Mouse (Mus musculus) intestine, embryonic 14.5 days (tissue): Measurements from ENCODE around the gene Abl1. TPM values are rescaled to one million over a fixed set of nuclear protein-coding genes. Genes with fewer than 3 reads are reported as not detected.

Experiments
- ATAC-seq: fragments of 200-750 bp; cut with Nextera tagmentation; replicated peaks from 2 replicates; pipeline ENCODE4 v1.8.0; 2017; ENCODE audit warnings: low read depth, moderate number of reproducible peaks, moderate TSS enrichment, moderate library complexity; ENCODE audit not compliant: low FRiP score, low TSS enrichment
- DNase-seq: peaks from one replicate; pipeline ENCODE4 v3.0.0-alpha.2; 2018; ENCODE audit warnings: low spot score
- H3K27ac ChIP-seq: fragments of 300-500 bp; sonication (generic); 2 replicates; pipeline ENCODE4 v1.5.1; 2014; ENCODE audit warnings: low read depth, mild to moderate bottlenecking, control low read depth
- H3K27me3 ChIP-seq: fragments of 300-500 bp; sonication (generic); replicated peaks from 2 replicates; pipeline ENCODE4 v1.6.1; 2014; ENCODE audit warnings: low read length, control low read depth; ENCODE audit not compliant: control insufficient read depth, insufficient read depth
- H3K36me3 ChIP-seq: fragments of 300-500 bp; sonication (generic); 2 replicates; pipeline ENCODE4 v1.6.1; 2014; ENCODE audit warnings: low read length, control low read depth; ENCODE audit not compliant: control insufficient read depth, insufficient read depth
- H3K4me1 ChIP-seq: fragments of 300-500 bp; sonication (generic); replicated peaks from 2 replicates; pipeline ENCODE4 v1.6.1; 2014; ENCODE audit warnings: low read length, control low read depth, mixed read lengths; ENCODE audit not compliant: control insufficient read depth, insufficient read depth
- H3K4me2 ChIP-seq: fragments of 300-500 bp; sonication (generic); 2 replicates; pipeline ENCODE4 v1.6.1; 2014; ENCODE audit warnings: low read length
- H3K4me3 ChIP-seq: fragments of 300-500 bp; sonication (generic); 2 replicates; pipeline ENCODE4 v1.5.1; 2014; ENCODE audit warnings: low read depth, low read length, control low read depth, mixed read lengths
- H3K9ac ChIP-seq: fragments of 300-500 bp; sonication (generic); 2 replicates; pipeline ENCODE4 v1.6.1; 2014; ENCODE audit warnings: mild to moderate bottlenecking, low read length
- H3K9me3 ChIP-seq: fragments of 300-500 bp; sonication (generic); 2 replicates; pipeline ENCODE4 v1.6.1; 2016; ENCODE audit warnings: low read length, control low read depth; ENCODE audit not compliant: control insufficient read depth
- whole genome bisulfite sequencing: fragments of 180-500 bp; shearing (Covaris S2); extraction: QIAGEN DNeasy Blood & Tissue Kit; methylation state at CpG from one replicate; pipeline ENCODE4 v1.1.7; 2014; 5-methylcytosine and 5-hydroxymethylcytosine counted together
- polyA plus RNA-seq: library from polyadenylated mRNA; unstranded; fragments of >200 nt; fragmentation: Nextera tagmentation; extraction: Ambion mirVana; gene quantifications from 2 replicates; pipeline ENCODE4 v1.2.1, GENCODE M21; 2014

The Abl1 gene
- polyA plus RNA-seq, 1 experiment from 2014 or later = 48.1 TPM

GRCm38 (mm10) chr2:31705914-31706313 is 17.7 kb downstream of the Abl1 start:
- Histone ChIP-seq H3K4me3 (no peak overlapping the region), H3K27me3 (no peaks in the 10 kb centered on the region), H3K27ac (no peak overlapping the region), H3K4me2 (no peak overlapping the region), H3K4me1 (no peaks in the 10 kb centered on the region), H3K36me3 (peaks cover 4% of the 10 kb centered on the region; the same call in 1 of the 2 replicates), H3K9me3 (no peaks in the 10 kb centered on the region), H3K9ac (no peak overlapping the region)
- no peak for ATAC-seq
- DNase-seq = no peak

GRCm38 (mm10) chr2:31706531-31706930 is 18.4 kb downstream of the Abl1 start:
- 0 out of 2 replicates have a peak, but pooled peaks have one; percentile 55 for ATAC-seq
- WGBS = 26% methylated on average over 2 of the region's 2 CpGs

DNA sequence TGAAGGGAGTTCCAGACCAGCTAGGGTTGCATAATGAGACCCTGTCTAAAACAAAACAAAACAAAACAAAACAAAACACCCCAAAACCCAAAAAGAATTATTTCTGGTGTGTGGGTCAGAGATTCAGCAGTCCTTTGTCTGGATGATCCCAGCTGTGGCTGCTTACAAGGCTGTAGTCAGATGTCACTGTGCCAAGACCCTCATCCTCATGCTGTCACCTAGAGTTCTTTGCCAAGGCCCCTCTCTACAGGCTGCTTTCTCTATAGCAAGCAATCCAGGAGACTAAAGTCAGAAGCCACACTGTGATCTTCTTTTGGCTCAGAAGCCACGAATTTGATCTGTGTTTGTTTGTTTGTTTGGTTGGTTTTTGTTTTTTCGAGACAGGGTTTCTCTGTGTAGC is 24.5 kb downstream of the Abl1 start:
- 83% methylated on average over 2 of the region's 2 CpGs for WGBS
- H3K27me3 ChIP-seq = no peaks in the 10 kb centered on the region

More at GRCm38 (mm10) chr2:31706531-31706930, 18.4 kb downstream of the Abl1 start:
- no peaks in the 10 kb centered on the region for H3K27me3 ChIP-seq
- H3K4me2 ChIP-seq = no peak overlapping the region
- no peak overlapping the region for H3K4me3 ChIP-seq
- H3K9ac ChIP-seq = no peak overlapping the region
- no peak overlapping the region for H3K27ac ChIP-seq
- H3K9me3 ChIP-seq = no peaks in the 10 kb centered on the region
- no peaks in the 10 kb centered on the region for H3K4me1 ChIP-seq
- DNase-seq = no peak
- peaks cover 4% of the 10 kb centered on the region; the same call in 1 of the 2 replicates for H3K36me3 ChIP-seq

DNA sequence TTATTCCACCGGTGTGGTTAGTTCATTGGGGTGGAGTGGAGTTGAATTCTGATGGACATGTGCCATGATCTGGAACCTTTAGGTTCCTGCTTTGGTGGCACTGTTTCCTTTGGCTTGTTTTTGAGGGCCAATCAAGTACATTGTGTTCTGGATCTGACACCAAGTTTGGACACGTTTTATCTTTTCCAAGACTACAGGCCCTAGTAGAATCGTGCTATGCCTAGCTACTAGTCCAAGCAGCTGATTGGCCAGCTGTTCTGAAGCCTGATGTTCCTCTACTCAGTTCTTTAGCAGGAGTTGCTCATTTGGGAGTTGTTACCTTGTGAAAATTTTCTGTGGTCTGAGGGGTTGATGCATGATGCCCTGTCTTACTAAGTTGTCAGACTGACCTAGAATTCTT is 25.6 kb downstream of the Abl1 start:
- Histone ChIP-seq H3K36me3 (0 out of 2 replicates have a peak, but pooled peaks cover 3% of the 10 kb centered on the region), H3K4me2 (no peak overlapping the region), H3K27me3 (no peaks in the 10 kb centered on the region), H3K9me3 (no peaks in the 10 kb centered on the region), H3K4me1 (no peaks in the 10 kb centered on the region), H3K27ac (no peak overlapping the region), H3K4me3 (no peak overlapping the region), H3K9ac (no peak overlapping the region)
- ATAC-seq (no peak), DNase-seq (no peak)
- WGBS = 81% methylated on average over 3 of the region's 3 CpGs

More for the DNA sequence above, 24.5 kb downstream of the Abl1 start:
- H3K9me3 ChIP-seq = no peaks in the 10 kb centered on the region
- ATAC-seq (no peak), DNase-seq (no peak)
- H3K36me3 ChIP-seq = 0 out of 2 replicates have a peak, but pooled peaks cover 3% of the 10 kb centered on the region
- H3K4me3 ChIP-seq = no peak overlapping the region
- H3K4me1 ChIP-seq = no peaks in the 10 kb centered on the region
- H3K27ac ChIP-seq = no peak overlapping the region
- no peak overlapping the region for H3K4me2 ChIP-seq
- H3K9ac ChIP-seq = no peak overlapping the region

DNA sequence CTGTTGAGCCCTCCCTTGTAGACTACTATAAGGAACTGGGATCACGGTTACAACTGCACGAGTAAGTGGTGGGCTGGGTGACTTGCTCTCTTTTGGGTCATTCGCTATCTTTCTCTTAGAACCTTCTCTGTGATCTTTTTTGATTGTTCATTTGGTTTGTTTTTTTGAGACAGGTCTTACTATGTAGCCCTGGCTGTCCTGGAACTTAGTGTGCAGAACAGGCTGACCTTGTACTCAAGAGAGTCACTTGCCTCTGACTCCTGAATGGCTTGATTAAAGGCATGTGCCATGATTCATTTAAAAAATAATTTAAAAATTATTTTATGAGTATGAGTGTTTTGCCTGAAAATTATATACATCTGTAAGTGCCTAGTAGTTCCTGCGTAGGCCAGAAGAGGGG is 26.6 kb downstream of the Abl1 start:
- Histone ChIP-seq H3K27me3 (no peaks in the 10 kb centered on the region), H3K4me1 (no peaks in the 10 kb centered on the region), H3K4me3 (no peak overlapping the region), H3K9ac (no peak overlapping the region), H3K36me3 (0 out of 2 replicates have a peak, but pooled peaks cover 3% of the 10 kb centered on the region), H3K9me3 (no peaks in the 10 kb centered on the region), H3K27ac (no peak overlapping the region), H3K4me2 (no peak overlapping the region)
- DNase-seq (no peak), ATAC-seq (no peak)
- WGBS = 93% methylated on average over 4 of the region's 4 CpGs

DNA sequence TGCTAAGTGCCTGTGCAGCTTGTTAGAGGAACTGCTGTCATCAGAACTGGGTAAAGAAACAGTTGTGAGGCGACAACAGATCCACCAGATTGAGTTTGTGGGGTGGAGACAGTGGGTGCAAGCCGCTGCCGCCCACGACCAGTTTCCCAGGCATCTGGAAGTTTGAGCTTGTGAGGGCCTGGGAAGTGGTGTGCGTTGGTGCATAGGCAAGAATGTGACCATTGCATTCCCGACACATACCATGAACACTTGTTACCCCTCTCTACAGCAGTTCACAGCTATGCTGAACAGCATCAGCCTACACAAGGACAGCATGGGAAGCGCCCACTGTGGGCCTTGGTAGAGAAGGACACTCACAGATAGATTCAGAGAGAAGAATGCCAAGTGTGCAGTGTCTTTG is 27.8 kb downstream of the Abl1 start:
- H3K27ac ChIP-seq = no peak overlapping the region
- ATAC-seq (no peak), DNase-seq (no peak)
- no peak overlapping the region for H3K4me3 ChIP-seq
- H3K27me3 ChIP-seq = no peaks in the 10 kb centered on the region
- WGBS = 79% methylated on average over 7 of the region's 7 CpGs
- H3K4me2 ChIP-seq = no peak overlapping the region
- 0 out of 2 replicates have a peak, but pooled peaks cover 4% of the 10 kb centered on the region for H3K4me1 ChIP-seq
- no peaks in the 10 kb centered on the region for H3K9me3 ChIP-seq
- no peak overlapping the region for H3K9ac ChIP-seq
- 0 out of 2 replicates have a peak, but pooled peaks cover 3% of the 10 kb centered on the region for H3K36me3 ChIP-seq

- ATAC-seq (no peak), DNase-seq (no peak)
- Histone ChIP-seq H3K36me3 (no peaks in the 10 kb centered on the region), H3K27ac (no peak overlapping the region), H3K9me3 (no peaks in the 10 kb centered on the region), H3K9ac (no peak overlapping the region), H3K4me3 (no peak overlapping the region), H3K27me3 (no peaks in the 10 kb centered on the region), H3K4me1 (0 out of 2 replicates have a peak, but pooled peaks cover 4% of the 10 kb centered on the region), H3K4me2 (no peak overlapping the region)
- WGBS = 74% methylated on average over 6 of the region's 6 CpGs
Observed at GRCm38 (mm10) chr2:31719202-31719880, 31.2 kb downstream of the Abl1 start.

DNA sequence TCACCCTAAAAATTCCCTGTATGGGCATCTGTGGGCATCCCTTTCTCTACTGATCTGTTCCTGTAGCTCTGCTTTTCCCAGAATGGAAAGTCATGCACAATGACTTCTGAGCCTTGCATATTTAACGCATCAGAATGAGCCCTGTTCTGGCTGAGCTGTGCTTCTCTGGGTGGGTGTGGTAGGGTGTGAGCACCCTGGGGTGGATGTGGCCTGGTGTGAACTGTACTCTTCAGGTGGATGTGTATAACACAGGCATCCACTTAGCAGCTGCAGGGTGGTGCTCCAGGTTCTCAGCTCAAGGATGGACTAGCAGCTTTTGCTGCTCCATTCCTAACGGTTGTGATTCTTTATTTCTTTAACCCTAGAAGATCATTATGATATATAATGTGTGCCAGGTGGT is 31.8 kb downstream of the Abl1 start:
- no peaks in the 10 kb centered on the region for H3K9me3 ChIP-seq
- no peak overlapping the region for H3K27ac ChIP-seq
- H3K4me1 ChIP-seq = 0 out of 2 replicates have a peak, but pooled peaks cover 4% of the 10 kb centered on the region
- no peaks in the 10 kb centered on the region for H3K27me3 ChIP-seq
- DNase-seq (no peak), ATAC-seq (no peak)
- WGBS = 85% methylated on average over 2 of the region's 2 CpGs
- H3K36me3 ChIP-seq = no peaks in the 10 kb centered on the region
- no peak overlapping the region for H3K4me2 ChIP-seq
- no peak overlapping the region for H3K4me3 ChIP-seq
- H3K9ac ChIP-seq = no peak overlapping the region

DNA sequence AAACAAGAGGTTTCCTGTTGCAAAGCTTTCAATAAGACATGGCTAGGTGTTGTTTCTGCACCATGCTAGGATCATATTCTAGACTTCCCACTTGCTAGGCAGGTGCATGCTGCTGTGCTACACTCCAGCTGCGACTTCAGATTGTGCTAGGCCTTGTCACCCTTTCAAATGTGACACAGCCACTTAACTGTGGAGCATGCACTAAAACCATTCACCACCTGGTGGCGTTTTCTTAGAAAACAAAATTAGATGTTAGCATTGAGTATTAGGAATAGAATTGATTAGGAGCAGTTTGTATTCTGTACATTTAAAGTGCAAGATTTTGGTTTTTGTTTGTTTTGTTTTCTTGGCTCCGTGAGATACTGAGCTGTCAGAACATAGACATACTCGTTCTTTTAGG is 32.6 kb downstream of the Abl1 start:
- 63% methylated on average over 4 of the region's 4 CpGs for WGBS
- Histone ChIP-seq H3K4me2 (no peak overlapping the region), H3K9ac (no peak overlapping the region), H3K36me3 (no peaks in the 10 kb centered on the region), H3K27me3 (no peaks in the 10 kb centered on the region), H3K9me3 (no peaks in the 10 kb centered on the region), H3K4me1 (0 out of 2 replicates have a peak, but pooled peaks cover 4% of the 10 kb centered on the region), H3K27ac (no peak overlapping the region), H3K4me3 (no peak overlapping the region)
- no peak for ATAC-seq
- DNase-seq = no peak
